Mouse (Mus musculus): ENCODE results near the gene Ulk4.

- no peak for TF ChIP-seq CTCF (IDR thresholded peaks at IDR 0.05; ENCODE audit: low read depth)
- TF ChIP-seq EP300 (IDR thresholded peaks at IDR 0.05; ENCODE audit: low read depth) = no peak
Observed at GRCm38 (mm10) chr9:121061820-121062623, 215.0 kb downstream of the Ulk4 start.
